Mouse (Mus musculus): ENCODE measurements around the gene Gm17387.

DNA sequence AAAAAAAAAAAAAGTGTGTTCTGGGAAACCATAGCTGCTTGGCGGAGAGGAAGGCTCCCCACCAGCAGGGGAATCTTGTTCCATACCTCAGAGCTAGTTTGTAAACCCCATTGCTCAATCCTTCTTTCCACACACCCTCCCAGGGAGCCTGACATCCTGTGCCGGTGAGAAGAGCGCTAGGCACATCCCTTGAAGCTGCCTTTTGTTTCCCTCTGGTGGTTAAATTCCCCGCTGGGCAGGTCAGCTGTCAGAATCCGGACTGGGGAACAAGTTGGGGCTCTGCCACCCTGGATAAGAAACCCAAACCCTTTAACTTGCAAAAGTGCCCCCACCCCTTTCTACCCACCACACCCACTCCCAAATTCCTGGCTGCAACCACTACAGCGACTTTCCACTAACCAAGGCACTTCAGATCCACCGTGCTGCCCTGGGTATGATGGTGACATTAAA lies 20.6 kb upstream of the Gm17387 start:
- peak; percentile 62 for TF ChIP-seq CTCF (IDR thresholded peaks at IDR 0.05; ENCODE audit: low read depth, low read length)
- TF ChIP-seq POLR2A (IDR thresholded peaks at IDR 0.05; ENCODE audit: extremely low read depth, insufficient read depth, low read length), result no peak

All from liver, adult 2 months (tissue).